Mouse (Mus musculus) forebrain, embryonic 12.5 days (tissue): ENCODE data around the gene Glod5. TPM values are rescaled to one million over a fixed set of nuclear protein-coding genes. Genes with fewer than 3 reads are reported as not detected.
"Not testable (repeated sequence)": the region's sequence is repeated elsewhere in the genome, so short reads cannot be mapped to it uniquely, and the experiment has no call there.

ENCODE experiments used
- ATAC-seq: fragments of 200-750 bp; cut with Nextera tagmentation; 2 replicates; pipeline ENCODE4 v1.8.0; 2017; ENCODE audit warnings: moderate TSS enrichment; ENCODE audit not compliant: low FRiP score
- H3K27ac ChIP-seq: fragments of 300-500 bp; sonication (generic); 2 replicates; pipeline ENCODE4 v1.5.1; 2016; ENCODE audit warnings: mild to moderate bottlenecking
- H3K27me3 ChIP-seq: fragments of 300-500 bp; sonication (generic); 2 replicates; pipeline ENCODE4 v1.6.1; 2016; ENCODE audit warnings: mild to moderate bottlenecking
- H3K36me3 ChIP-seq: fragments of 300-500 bp; sonication (generic); replicated peaks from 2 replicates; pipeline ENCODE4 v1.6.1; 2016; ENCODE audit warnings: mild to moderate bottlenecking
- H3K4me1 ChIP-seq: fragments of 300-500 bp; sonication (generic); 2 replicates; pipeline ENCODE4 v1.6.1; 2016
- H3K4me2 ChIP-seq: fragments of 300-500 bp; sonication (generic); 2 replicates; pipeline ENCODE4 v1.6.1; 2016; ENCODE audit warnings: mild to moderate bottlenecking, moderate library complexity
- H3K4me3 ChIP-seq: fragments of 300-500 bp; sonication (generic); replicated peaks from 2 replicates; pipeline ENCODE4 v1.5.1; 2016; ENCODE audit warnings: mild to moderate bottlenecking
- H3K9ac ChIP-seq: fragments of 300-500 bp; sonication (generic); 2 replicates; pipeline ENCODE4 v1.6.1; 2016; ENCODE audit warnings: mild to moderate bottlenecking
- H3K9me3 ChIP-seq: fragments of 300-500 bp; sonication (generic); 2 replicates; pipeline ENCODE4 v1.6.1; 2016
- WGBS: fragments of 180-500 bp; shearing (Covaris S2); methylation state at CpG from one replicate; pipeline ENCODE4 v1.1.7; 2016; 5-methylcytosine and 5-hydroxymethylcytosine counted together
- polyA plus RNA-seq: library from polyadenylated mRNA; unstranded; fragments of >200 nt; fragmentation: Nextera tagmentation; extraction: Ambion mirVana; gene quantifications from 2 replicates; pipeline ENCODE4 v1.2.1, GENCODE M21; 2016

The Glod5 gene
- polyA plus RNA-seq: 0.31 and 0.42 TPM in 2 replicates

- ATAC-seq: no peak
- Histone ChIP-seq H3K27ac (no peak within 1 kb of the TSS), H3K27me3 (no peaks in the 10 kb centered on the region), H3K4me3 (no peak within 1 kb of the TSS), H3K36me3 (no peaks in the 10 kb centered on the region), H3K9me3 (no peaks in the 10 kb centered on the region), H3K4me1 (no peaks in the 10 kb centered on the region), H3K9ac (no peak within 1 kb of the TSS), H3K4me2 (no peak within 1 kb of the TSS)
- WGBS: 80% methylated on average over 2 of the region's 2 CpGs
Measured at GRCm38 (mm10) chrX:8018286-8018685, at the start of gene Glod5. TSS of gene Glod5 (minus strand) at chrX:8018492.

- ATAC-seq: not testable (repeated sequence)
- WGBS: 85% methylated on average over 8 of the region's 8 CpGs
Measured at GRCm38 (mm10) chrX:8051044-8051781, 32.9 kb upstream of the Glod5 start.

GRCm38 (mm10) chrX:8033009-8033408, 14.7 kb upstream of the Glod5 start:
- 65% methylated on average over 1 of the region's 1 CpGs for WGBS
- no peak overlapping the region for H3K9ac ChIP-seq

More at GRCm38 (mm10) chrX:8051044-8051781, 32.9 kb upstream of the Glod5 start:
- not testable (repeated sequence) for H3K27ac ChIP-seq, H3K4me2 ChIP-seq, H3K9me3 ChIP-seq, H3K27me3 ChIP-seq, H3K4me3 ChIP-seq, H3K36me3 ChIP-seq, H3K4me1 ChIP-seq, H3K9ac ChIP-seq

GRCm38 (mm10) chrX:8026811-8027210, 8.5 kb upstream of the Glod5 start:
- H3K27ac ChIP-seq: no peak overlapping the region
- H3K9ac ChIP-seq: no peak overlapping the region
- H3K4me1 ChIP-seq: no peaks in the 10 kb centered on the region
- no peaks in the 10 kb centered on the region for H3K9me3 ChIP-seq
- no peaks in the 10 kb centered on the region for H3K36me3 ChIP-seq
- H3K27me3 ChIP-seq: no peaks in the 10 kb centered on the region
- ATAC-seq: no peak
- no peak overlapping the region for H3K4me2 ChIP-seq
- 75% methylated on average over 4 of the region's 4 CpGs for WGBS
- H3K4me3 ChIP-seq: no peak overlapping the region

More at GRCm38 (mm10) chrX:8033009-8033408, 14.7 kb upstream of the Glod5 start:
- no peak for ATAC-seq
- Histone ChIP-seq H3K27me3 (no peaks in the 10 kb centered on the region), H3K4me1 (no peaks in the 10 kb centered on the region), H3K36me3 (no peaks in the 10 kb centered on the region), H3K4me3 (no peak overlapping the region), H3K4me2 (no peak overlapping the region), H3K9me3 (no peaks in the 10 kb centered on the region), H3K27ac (no peak overlapping the region)

GRCm38 (mm10) chrX:8024795-8025194, 6.5 kb upstream of the Glod5 start:
- no peaks in the 10 kb centered on the region for H3K4me1 ChIP-seq
- no peaks in the 10 kb centered on the region for H3K27me3 ChIP-seq
- H3K9ac ChIP-seq: no peak overlapping the region
- no peaks in the 10 kb centered on the region for H3K9me3 ChIP-seq
- H3K4me2 ChIP-seq: no peak overlapping the region
- no peak overlapping the region for H3K27ac ChIP-seq
- no peaks in the 10 kb centered on the region for H3K36me3 ChIP-seq
- no peak for ATAC-seq
- H3K4me3 ChIP-seq: no peak overlapping the region
- 80% methylated on average over 2 of the region's 2 CpGs for WGBS

GRCm38 (mm10) chrX:8020111-8020778, 2.0 kb upstream of the Glod5 start:
- no peak for ATAC-seq
- no peak overlapping the region for H3K4me3 ChIP-seq
- H3K9me3 ChIP-seq: no peaks in the 10 kb centered on the region
- 54% methylated on average over 2 of the region's 2 CpGs for WGBS
- H3K4me1 ChIP-seq: no peaks in the 10 kb centered on the region
- H3K36me3 ChIP-seq: no peaks in the 10 kb centered on the region
- no peak overlapping the region for H3K4me2 ChIP-seq
- no peak overlapping the region for H3K27ac ChIP-seq
- H3K27me3 ChIP-seq: no peaks in the 10 kb centered on the region
- no peak overlapping the region for H3K9ac ChIP-seq

GRCm38 (mm10) chrX:8017142-8017541, 1.1 kb downstream of the Glod5 start:
- WGBS: 9% methylated on average over 5 of the region's 5 CpGs
- Histone ChIP-seq H3K4me2 (no peak overlapping the region), H3K9ac (no peak overlapping the region), H3K9me3 (no peaks in the 10 kb centered on the region), H3K36me3 (no peaks in the 10 kb centered on the region), H3K4me1 (peaks cover 4% of the 10 kb centered on the region), H3K27me3 (no peaks in the 10 kb centered on the region), H3K27ac (no peak overlapping the region), H3K4me3 (no peak overlapping the region)
- ATAC-seq: no peak

- H3K27ac ChIP-seq, H3K4me2 ChIP-seq, H3K4me3 ChIP-seq, H3K36me3 ChIP-seq, H3K9me3 ChIP-seq, H3K4me1 ChIP-seq, ATAC-seq, H3K27me3 ChIP-seq, H3K9ac ChIP-seq: not testable (repeated sequence)
- 27% methylated on average over 7 of the region's 7 CpGs for WGBS
Measured at GRCm38 (mm10) chrX:8015675-8016074, 2.6 kb downstream of the Glod5 start.

GRCm38 (mm10) chrX:8013569-8014314, 4.5 kb downstream of the Glod5 start:
- ATAC-seq: peak; percentile 80
- no peaks in the 10 kb centered on the region for H3K36me3 ChIP-seq
- H3K4me1 ChIP-seq: peaks cover 5% of the 10 kb centered on the region
- H3K4me3 ChIP-seq: no peak overlapping the region
- H3K9ac ChIP-seq: no peak overlapping the region
- no peak overlapping the region for H3K4me2 ChIP-seq
- peak overlapping the region; percentile 73 for H3K27ac ChIP-seq
- WGBS: 14% methylated on average over 7 of the region's 8 CpGs
- H3K27me3 ChIP-seq: no peaks in the 10 kb centered on the region
- H3K9me3 ChIP-seq: no peaks in the 10 kb centered on the region

GRCm38 (mm10) chrX:8013157-8013556, 5.1 kb downstream of the Glod5 start:
- Histone ChIP-seq H3K27me3 (no peaks in the 10 kb centered on the region), H3K36me3 (no peaks in the 10 kb centered on the region), H3K4me1 (peaks cover 9% of the 10 kb centered on the region), H3K9ac (no peak overlapping the region), H3K27ac (peak overlapping the region; percentile 73), H3K4me2 (no peak overlapping the region), H3K9me3 (no peaks in the 10 kb centered on the region), H3K4me3 (no peak overlapping the region)
- 20% methylated on average over 2 of the region's 2 CpGs for WGBS
- ATAC-seq: peak; percentile 63

GRCm38 (mm10) chrX:8009356-8009755, 8.9 kb downstream of the Glod5 start:
- not testable (repeated sequence) for H3K4me1 ChIP-seq, H3K4me2 ChIP-seq, H3K9ac ChIP-seq, H3K9me3 ChIP-seq, H3K27ac ChIP-seq, H3K4me3 ChIP-seq, H3K36me3 ChIP-seq, H3K27me3 ChIP-seq, ATAC-seq
- 77% methylated on average over 4 of the region's 4 CpGs for WGBS

GRCm38 (mm10) chrX:8008543-8008942, 9.7 kb downstream of the Glod5 start:
- peaks cover 9% of the 10 kb centered on the region for H3K4me1 ChIP-seq
- H3K9ac ChIP-seq: no peak overlapping the region
- H3K36me3 ChIP-seq: no peaks in the 10 kb centered on the region
- H3K9me3 ChIP-seq: no peaks in the 10 kb centered on the region
- no peak overlapping the region for H3K4me2 ChIP-seq
- no peak for ATAC-seq
- no peak overlapping the region for H3K27ac ChIP-seq
- no peaks in the 10 kb centered on the region for H3K27me3 ChIP-seq
- 31% methylated on average over 5 of the region's 5 CpGs for WGBS
- no peak overlapping the region for H3K4me3 ChIP-seq
